Mouse (Mus musculus): ENCODE results near the gene Ldah. TPM values are rescaled to one million over a fixed set of nuclear protein-coding genes. Genes with fewer than 3 reads are reported as not detected.

Ldah gene
- polyA plus RNA-seq, 1 experiment from 2014 or later = 70.1 TPM

DNA sequence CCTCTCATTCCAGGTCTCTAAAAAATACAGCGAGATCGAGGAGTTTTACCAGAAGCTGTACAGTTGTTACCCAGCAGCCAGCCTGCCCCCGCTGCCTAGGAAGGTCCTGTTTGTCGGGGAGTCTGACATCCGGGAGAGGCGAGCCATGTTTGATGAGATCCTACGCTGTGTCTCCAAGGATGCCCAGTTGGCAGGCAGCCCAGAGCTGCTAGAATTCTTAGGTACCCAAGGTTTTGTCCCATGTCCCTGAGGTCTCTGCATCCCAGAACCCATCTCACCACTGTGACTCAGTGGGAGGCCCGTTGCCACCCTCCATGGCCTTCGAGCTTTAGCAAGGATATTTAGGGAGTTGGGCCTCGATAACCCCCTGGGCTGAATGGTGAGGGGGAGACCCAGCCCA, 113.6 kb downstream of the Ldah start:
- WGBS = 70% methylated on average over 10 of the region's 10 CpGs
- Histone ChIP-seq H3K27me3 (replicated peaks) (no peaks in the 10 kb centered on the region), H3K36me3 (peaks cover 55% of the 10 kb centered on the region), H3K4me1 (peaks cover 3% of the 10 kb centered on the region; the same call in 1 of the 2 replicates), H3K4me3 (replicated peaks) (no peak overlapping the region), H3K27ac (replicated peaks) (no peak overlapping the region), H3K9ac (replicated peaks) (no peak overlapping the region), H3K9me3 (replicated peaks) (no peaks in the 10 kb centered on the region), H3K4me2 (no peak overlapping the region)
- ATAC-seq (ENCODE audit: low FRiP score) = no peak

DNA sequence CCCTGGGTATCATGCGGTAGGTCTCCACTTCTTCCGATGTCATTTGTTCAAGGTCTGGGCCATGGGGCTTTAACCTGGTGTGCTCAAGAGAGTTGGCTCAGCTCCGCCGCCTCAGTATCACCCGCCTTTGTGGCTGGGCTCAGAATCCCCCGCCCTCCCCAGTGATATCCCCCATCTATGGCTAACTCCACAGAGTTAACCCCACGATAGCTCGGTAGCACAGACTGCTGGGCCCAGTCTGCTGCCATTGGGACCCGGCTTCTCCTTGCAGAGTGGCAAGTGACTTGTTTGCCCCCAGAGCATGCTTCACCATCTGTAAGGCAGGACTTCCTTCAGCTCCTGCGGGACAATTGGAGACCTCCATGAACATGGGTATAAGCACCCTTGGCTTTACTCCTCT, 116.2 kb downstream of the Ldah start:
- H3K27ac ChIP-seq (replicated peaks) = no peak overlapping the region
- peaks cover 17% of the 10 kb centered on the region for H3K4me1 ChIP-seq
- ATAC-seq (ENCODE audit: low FRiP score) = no peak
- H3K4me2 ChIP-seq = no peak overlapping the region
- no peaks in the 10 kb centered on the region for H3K27me3 ChIP-seq (replicated peaks)
- no peak overlapping the region for H3K9ac ChIP-seq (replicated peaks)
- H3K4me3 ChIP-seq (replicated peaks) = no peak overlapping the region
- 91% methylated on average over 10 of the region's 10 CpGs for WGBS
- peaks cover 44% of the 10 kb centered on the region for H3K36me3 ChIP-seq
- H3K9me3 ChIP-seq (replicated peaks) = no peaks in the 10 kb centered on the region

DNA sequence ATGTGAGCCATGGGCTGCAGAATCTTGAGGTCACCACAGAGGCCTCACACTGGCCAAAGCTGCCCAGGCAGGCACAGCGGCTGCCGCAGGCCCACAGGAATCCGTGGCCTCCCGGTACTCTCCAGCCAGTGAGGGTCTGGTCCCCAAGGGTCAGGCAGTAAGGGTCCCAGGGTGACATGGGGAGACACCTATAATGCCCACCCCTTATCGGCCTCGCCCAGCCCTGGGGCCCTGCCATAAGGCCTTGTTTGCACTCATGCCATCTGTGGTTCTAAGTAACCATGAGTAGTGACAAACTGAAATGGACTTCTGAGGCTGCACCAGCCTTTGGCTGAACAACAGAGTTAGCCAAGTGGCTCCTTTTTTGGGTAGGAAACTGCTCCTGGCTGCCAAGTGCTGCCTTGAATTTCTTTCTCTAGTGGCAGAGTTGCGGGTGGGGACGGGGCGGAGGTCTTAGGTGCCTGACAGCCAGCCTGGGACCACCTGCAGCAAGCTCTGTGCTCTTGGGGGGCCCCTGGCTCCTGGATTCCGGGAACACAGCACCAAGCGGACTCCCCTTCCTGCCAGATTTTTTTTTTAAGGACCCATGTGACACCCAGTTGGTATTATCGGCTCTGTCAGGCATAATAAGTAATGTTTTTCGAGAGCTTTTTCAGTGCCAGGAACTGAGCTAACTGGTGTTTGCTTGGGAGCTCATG, 117.5 kb downstream of the Ldah start:
- Histone ChIP-seq H3K9ac (replicated peaks) (no peak overlapping the region), H3K4me3 (replicated peaks) (no peak overlapping the region), H3K9me3 (replicated peaks) (no peaks in the 10 kb centered on the region), H3K36me3 (peaks cover 47% of the 10 kb centered on the region), H3K27ac (replicated peaks) (no peak overlapping the region), H3K4me2 (no peak overlapping the region), H3K27me3 (replicated peaks) (no peaks in the 10 kb centered on the region), H3K4me1 (peaks cover 17% of the 10 kb centered on the region)
- WGBS = 93% methylated on average over 13 of the region's 13 CpGs
- ATAC-seq (ENCODE audit: low FRiP score) = no peak

- Histone ChIP-seq H3K9me3 (replicated peaks) (no peaks in the 10 kb centered on the region), H3K27ac (replicated peaks) (peak overlapping the region; percentile 30; the same call in 1 of the 2 replicates)
- ATAC-seq (ENCODE audit: low FRiP score) = no peak
Observed at GRCm38 (mm10) chr12:8325943-8326522, 118.1 kb downstream of the Ldah start.

DNA sequence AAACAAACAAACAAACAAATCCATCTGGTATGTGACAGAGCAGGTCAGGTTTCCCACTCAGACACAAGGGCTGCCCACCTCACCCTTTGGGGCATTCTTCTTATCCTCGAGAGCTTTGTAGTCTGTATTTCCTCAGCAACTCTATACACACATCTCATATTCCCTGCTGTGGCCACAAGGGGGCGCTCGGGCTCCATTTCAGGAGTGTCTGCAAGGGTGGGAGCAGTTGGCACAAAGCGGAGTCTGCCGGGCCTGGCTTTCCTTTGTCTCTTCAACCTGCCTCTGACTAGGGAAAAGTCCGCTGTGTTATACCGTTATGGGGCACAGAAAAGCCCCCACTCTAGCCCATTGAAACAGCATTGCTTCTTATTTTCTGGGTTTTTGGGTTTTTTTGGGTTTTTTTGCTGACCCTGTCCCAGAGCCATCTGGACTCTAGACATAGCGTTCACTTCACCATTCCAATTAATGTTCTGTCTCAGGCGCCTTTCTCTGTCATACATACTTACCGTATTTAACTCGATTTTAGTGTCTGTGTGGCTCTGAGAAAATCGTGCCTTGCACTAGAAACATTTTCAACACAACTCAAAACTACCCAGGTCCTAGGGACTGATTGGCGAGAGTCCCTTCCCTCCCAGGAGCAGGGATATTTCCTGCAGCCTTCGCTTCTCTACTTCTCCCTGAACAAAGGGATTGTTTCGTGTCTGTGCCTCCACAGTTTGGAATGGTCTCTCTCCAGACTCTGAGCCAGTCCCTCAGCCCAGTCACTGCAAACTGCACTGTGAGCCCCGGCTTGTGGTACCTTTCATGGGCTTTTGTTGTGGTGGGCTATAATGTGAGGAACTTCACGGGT, 119.1 kb downstream of the Ldah start:
- ATAC-seq (ENCODE audit: low FRiP score) = peak; percentile 94
- Histone ChIP-seq H3K27ac (replicated peaks) (peak overlapping the region; percentile 79), H3K9me3 (replicated peaks) (no peaks in the 10 kb centered on the region), H3K4me3 (replicated peaks) (no peak overlapping the region), H3K9ac (replicated peaks) (peak overlapping the region; percentile 9), H3K4me1 (peaks cover 24% of the 10 kb centered on the region), H3K27me3 (replicated peaks) (no peaks in the 10 kb centered on the region), H3K36me3 (peaks cover 39% of the 10 kb centered on the region), H3K4me2 (peak overlapping the region; percentile 11)
- 13% methylated on average over 17 of the region's 17 CpGs for WGBS

More at GRCm38 (mm10) chr12:8325943-8326522, 118.1 kb downstream of the Ldah start:
- H3K36me3 ChIP-seq = peaks cover 43% of the 10 kb centered on the region
- H3K4me2 ChIP-seq = no peak overlapping the region
- H3K9ac ChIP-seq (replicated peaks) = no peak overlapping the region
- H3K27me3 ChIP-seq (replicated peaks) = no peaks in the 10 kb centered on the region
- H3K4me3 ChIP-seq (replicated peaks) = no peak overlapping the region
- peaks cover 17% of the 10 kb centered on the region for H3K4me1 ChIP-seq
- WGBS = 78% methylated on average over 17 of the region's 17 CpGs

GRCm38 (mm10) chr12:8327675-8328053, 119.8 kb downstream of the Ldah start:
- H3K4me3 ChIP-seq (replicated peaks) = no peak overlapping the region
- peaks cover 28% of the 10 kb centered on the region for H3K4me1 ChIP-seq
- peak; percentile 7; the same call in 1 of the 2 replicates for ATAC-seq (ENCODE audit: low FRiP score)
- H3K4me2 ChIP-seq = peak overlapping the region; percentile 11; the same call in 1 of the 2 replicates
- no peaks in the 10 kb centered on the region for H3K9me3 ChIP-seq (replicated peaks)
- peak overlapping the region; percentile 9 for H3K9ac ChIP-seq (replicated peaks)
- H3K36me3 ChIP-seq = peaks cover 33% of the 10 kb centered on the region
- H3K27ac ChIP-seq (replicated peaks) = peak overlapping the region; percentile 79
- WGBS = 33% methylated on average over 1 of the region's 1 CpGs
- no peaks in the 10 kb centered on the region for H3K27me3 ChIP-seq (replicated peaks)

DNA sequence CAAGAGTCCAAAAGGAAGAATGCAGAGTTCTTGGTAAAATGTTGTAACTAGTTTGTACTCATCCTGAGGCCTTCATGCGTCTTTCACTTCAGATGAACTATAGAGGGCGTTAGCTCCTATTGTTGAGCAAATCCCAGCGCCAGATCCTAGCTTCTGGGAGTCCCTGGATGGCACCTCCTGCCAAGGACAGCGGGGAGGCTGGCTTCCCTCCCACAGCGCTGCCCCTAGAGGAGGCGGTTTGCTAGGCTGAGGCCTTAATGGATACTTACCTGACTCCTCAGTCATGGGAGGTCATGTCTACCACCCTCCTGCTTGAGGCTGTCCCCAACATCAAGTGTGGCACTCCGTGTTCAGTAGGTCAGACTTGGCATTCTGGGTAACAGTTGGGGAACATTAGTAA, 121.3 kb downstream of the Ldah start:
- Histone ChIP-seq H3K27ac (replicated peaks) (no peak overlapping the region), H3K36me3 (peaks cover 25% of the 10 kb centered on the region), H3K4me3 (replicated peaks) (no peak overlapping the region), H3K4me1 (peaks cover 28% of the 10 kb centered on the region), H3K4me2 (no peak overlapping the region), H3K27me3 (replicated peaks) (no peaks in the 10 kb centered on the region), H3K9me3 (replicated peaks) (no peaks in the 10 kb centered on the region), H3K9ac (replicated peaks) (no peak overlapping the region)
- no peak for ATAC-seq (ENCODE audit: low FRiP score)
- 94% methylated on average over 7 of the region's 7 CpGs for WGBS

DNA sequence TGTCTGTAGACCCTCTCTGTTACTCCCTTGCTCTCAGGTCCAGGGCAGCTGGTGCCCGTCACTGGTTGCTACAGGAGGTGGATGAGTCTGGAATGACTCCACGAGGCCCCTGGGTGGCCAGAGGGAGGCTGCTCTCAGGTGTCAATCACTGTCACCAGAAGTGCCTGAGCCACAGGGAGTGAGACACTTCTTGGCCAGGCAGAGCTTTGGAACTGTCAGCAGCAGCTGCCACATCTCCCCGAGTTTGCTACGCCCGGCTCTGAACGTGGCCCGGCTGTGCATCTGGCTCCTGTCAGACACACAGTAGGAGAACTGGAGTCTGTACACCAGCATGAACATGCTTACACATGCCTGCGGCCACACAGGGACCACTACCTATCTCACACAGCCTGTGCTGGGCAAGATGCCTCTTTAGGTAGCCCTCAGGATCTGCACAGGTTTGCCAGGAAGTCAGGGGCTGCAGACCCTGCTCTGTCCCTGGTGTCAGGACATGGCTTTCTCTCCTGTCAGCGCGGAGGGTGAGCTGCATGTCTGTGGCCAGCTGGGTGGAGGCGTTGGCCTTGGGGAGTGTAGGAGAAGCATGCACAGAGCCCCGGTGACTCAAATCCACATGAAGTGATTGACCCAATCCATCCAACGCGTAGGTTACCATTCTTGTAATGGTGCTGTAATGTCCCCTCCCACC, 123.7 kb downstream of the Ldah start:
- 59% methylated on average over 14 of the region's 14 CpGs for WGBS

DNA sequence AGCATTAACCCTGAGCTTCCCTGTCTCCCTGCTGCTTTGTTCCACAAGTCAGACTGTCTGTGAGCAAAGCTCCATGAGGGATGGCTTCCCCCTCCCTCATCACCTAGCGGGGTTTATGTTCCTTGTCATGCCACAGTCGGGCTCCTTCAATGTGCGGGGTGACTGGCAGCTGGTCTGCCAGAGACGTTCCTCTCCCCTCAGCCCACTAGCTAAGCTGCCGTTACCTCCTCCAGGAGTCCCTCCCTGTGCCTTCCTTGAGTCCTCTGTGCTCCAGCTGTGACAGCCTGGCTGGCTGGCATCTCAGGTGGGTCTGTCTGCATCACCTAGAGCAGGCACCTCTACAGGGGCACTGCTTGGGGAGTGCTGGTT, 124.3 kb downstream of the Ldah start:
- H3K4me3 ChIP-seq (replicated peaks) = no peak overlapping the region
- WGBS = 43% methylated on average over 5 of the region's 5 CpGs
- peaks cover 22% of the 10 kb centered on the region for H3K4me1 ChIP-seq
- no peaks in the 10 kb centered on the region for H3K9me3 ChIP-seq (replicated peaks)
- ATAC-seq (ENCODE audit: low FRiP score) = no peak
- no peak overlapping the region for H3K9ac ChIP-seq (replicated peaks)
- H3K36me3 ChIP-seq = peaks cover 29% of the 10 kb centered on the region
- no peak overlapping the region for H3K4me2 ChIP-seq
- H3K27me3 ChIP-seq (replicated peaks) = no peaks in the 10 kb centered on the region
- no peak overlapping the region for H3K27ac ChIP-seq (replicated peaks)

More for the DNA sequence above, 123.7 kb downstream of the Ldah start:
- no peak overlapping the region for H3K9ac ChIP-seq (replicated peaks)
- no peaks in the 10 kb centered on the region for H3K9me3 ChIP-seq (replicated peaks)
- no peak overlapping the region for H3K4me2 ChIP-seq
- no peaks in the 10 kb centered on the region for H3K27me3 ChIP-seq (replicated peaks)
- H3K27ac ChIP-seq (replicated peaks) = no peak overlapping the region
- ATAC-seq (ENCODE audit: low FRiP score) = no peak
- peaks cover 25% of the 10 kb centered on the region for H3K4me1 ChIP-seq
- no peak overlapping the region for H3K4me3 ChIP-seq (replicated peaks)
- peaks cover 25% of the 10 kb centered on the region for H3K36me3 ChIP-seq

GRCm38 (mm10) chr12:8333617-8334016, 125.7 kb downstream of the Ldah start:
- Histone ChIP-seq H3K27me3 (replicated peaks) (no peaks in the 10 kb centered on the region), H3K4me3 (replicated peaks) (no peak overlapping the region), H3K4me1 (peaks cover 18% of the 10 kb centered on the region), H3K36me3 (peaks cover 35% of the 10 kb centered on the region), H3K27ac (replicated peaks) (no peak overlapping the region), H3K4me2 (no peak overlapping the region), H3K9ac (replicated peaks) (no peak overlapping the region), H3K9me3 (replicated peaks) (no peaks in the 10 kb centered on the region)
- WGBS = 92% methylated on average over 8 of the region's 8 CpGs
- no peak for ATAC-seq (ENCODE audit: low FRiP score)

DNA sequence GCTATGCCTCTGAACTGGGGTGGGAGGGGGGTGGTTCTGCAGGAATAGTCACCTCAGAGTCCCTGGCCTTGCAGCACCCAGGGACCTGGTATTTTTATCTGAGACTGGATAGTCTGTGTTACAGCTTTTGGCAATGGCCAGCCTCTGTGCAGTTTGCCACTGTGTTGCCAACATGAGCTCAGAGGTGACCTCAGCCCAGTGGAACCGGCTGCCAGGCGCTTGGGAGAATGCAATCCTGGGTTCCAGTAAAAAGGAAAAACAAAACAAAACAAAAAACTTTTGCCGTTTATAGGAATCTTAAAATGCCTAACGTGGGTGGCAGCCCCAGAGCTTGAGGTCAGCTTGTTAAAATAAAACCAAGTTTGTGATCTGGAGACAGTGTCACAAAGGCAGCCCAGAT, 126.4 kb downstream of the Ldah start:
- no peak for ATAC-seq (ENCODE audit: low FRiP score)
- Histone ChIP-seq H3K4me2 (no peak overlapping the region), H3K36me3 (peaks cover 30% of the 10 kb centered on the region), H3K4me3 (replicated peaks) (no peak overlapping the region), H3K9me3 (replicated peaks) (no peaks in the 10 kb centered on the region), H3K27me3 (replicated peaks) (no peaks in the 10 kb centered on the region), H3K4me1 (peaks cover 25% of the 10 kb centered on the region), H3K27ac (replicated peaks) (no peak overlapping the region), H3K9ac (replicated peaks) (no peak overlapping the region)
- WGBS = 88% methylated on average over 4 of the region's 4 CpGs
